Mouse (Mus musculus) kidney, adult 2 months (tissue): ENCODE data around the gene Ksr2. TPM values are rescaled to one million over a fixed set of nuclear protein-coding genes. Genes with fewer than 3 reads are reported as not detected.
"Not testable (repeated sequence)": the region's sequence is repeated elsewhere in the genome, so short reads cannot be mapped to it uniquely, and the experiment has no call there.

Experiments
- DNase-seq: peaks from one replicate; pipeline ENCODE4 v3.0.0; 2021
- H3K27ac ChIP-seq: fragments of 200-500 bp; 2 replicates; pipeline ENCODE4 v1.5.1; 2012; ENCODE audit warnings: low read depth, low read length, control low read depth, inconsistent platforms; ENCODE audit not compliant: insufficient read depth
- H3K27me3 ChIP-seq: fragments of 200-500 bp; replicated peaks from 2 replicates; pipeline ENCODE4 v1.6.1; 2012; ENCODE audit warnings: mild to moderate bottlenecking, moderate library complexity, low read length, inconsistent platforms; ENCODE audit not compliant: control insufficient read depth, insufficient read depth
- H3K36me3 ChIP-seq: fragments of 200-500 bp; 2 replicates; pipeline ENCODE4 v1.6.1; 2012; ENCODE audit warnings: mild to moderate bottlenecking, moderate library complexity, low read length, inconsistent platforms; ENCODE audit not compliant: control insufficient read depth, insufficient read depth
- H3K4me1 ChIP-seq: fragments of 200-500 bp; 2 replicates; pipeline ENCODE4 v1.6.1; 2011; ENCODE audit warnings: low read length; ENCODE audit not compliant: control insufficient read depth, insufficient read depth
- H3K4me3 ChIP-seq: fragments of 200-500 bp; 2 replicates; pipeline ENCODE4 v1.5.1; 2011; ENCODE audit warnings: mild to moderate bottlenecking, low read depth, low read length, control low read depth; ENCODE audit not compliant: insufficient read depth
- CTCF ChIP-seq: fragments of 200-500 bp; conservative IDR thresholded peaks from 2 replicates; pipeline ENCODE4 v1.5.1; 2011; ENCODE audit warnings: low read depth, mild to moderate bottlenecking, control low read depth, low read length, moderate library complexity, mixed read lengths; ENCODE audit not compliant: insufficient read depth, insufficient read length
- POLR2A ChIP-seq: fragments of 200-500 bp; IDR thresholded peaks from one replicate; pipeline ENCODE4 v1.6.1; 2011; ENCODE audit warnings: low read depth, low read length, control low read depth
- WGBS: fragments of 180-500 bp; shearing (Covaris S2); methylation state at CpG from one replicate; pipeline ENCODE4 v1.1.7; 2018; 5-methylcytosine and 5-hydroxymethylcytosine counted together
- polyA plus RNA-seq: library from polyadenylated mRNA; depleted of rRNA; stranded (reverse); fragments of >200 nt; gene quantifications from 2 replicates; pipeline ENCODE4 v1.2.3, GENCODE M21; 2012

Gene Ksr2
- polyA plus RNA-seq, 1 experiment: 1.9 TPM

- no peak for DNase-seq
- H3K27me3 ChIP-seq: no peaks in the 10 kb centered on the region
- no peak overlapping the region for H3K27ac ChIP-seq
- WGBS: 86% methylated on average over 5 of the region's 5 CpGs
- no peak for TF ChIP-seq CTCF
- TF ChIP-seq POLR2A: no peak
- no peaks in the 10 kb centered on the region for H3K4me1 ChIP-seq
- H3K36me3 ChIP-seq: no peaks in the 10 kb centered on the region
- no peak overlapping the region for H3K4me3 ChIP-seq
These were observed 18.0 kb upstream of the Ksr2 start for GRCm38 (mm10) chr5:117395834-117396233.

- H3K4me1 ChIP-seq: no peaks in the 10 kb centered on the region
- H3K4me3 ChIP-seq: no peak overlapping the region
- H3K36me3 ChIP-seq: no peaks in the 10 kb centered on the region
- no peak overlapping the region for H3K27ac ChIP-seq
- peak; percentile 46 for DNase-seq
- no peak for TF ChIP-seq CTCF
- no peak for TF ChIP-seq POLR2A
- WGBS: 67% methylated on average over 6 of the region's 6 CpGs
- H3K27me3 ChIP-seq: no peaks in the 10 kb centered on the region
These were observed 17.2 kb upstream of the Ksr2 start for GRCm38 (mm10) chr5:117396596-117397014.

GRCm38 (mm10) chr5:117397371-117397770 lies 16.4 kb upstream of the Ksr2 start:
- H3K36me3 ChIP-seq: no peaks in the 10 kb centered on the region
- 84% methylated on average over 6 of the region's 6 CpGs for WGBS

GRCm38 (mm10) chr5:117398007-117398550 lies 15.7 kb upstream of the Ksr2 start:
- no peak for TF ChIP-seq POLR2A
- no peak for TF ChIP-seq CTCF
- no peak for DNase-seq
- H3K4me3 ChIP-seq: no peak overlapping the region
- H3K36me3 ChIP-seq: no peaks in the 10 kb centered on the region
- H3K27ac ChIP-seq: no peak overlapping the region
- H3K27me3 ChIP-seq: no peaks in the 10 kb centered on the region
- H3K4me1 ChIP-seq: no peaks in the 10 kb centered on the region
- WGBS: 41% methylated on average over 4 of the region's 5 CpGs

More at GRCm38 (mm10) chr5:117397371-117397770, 16.4 kb upstream of the Ksr2 start:
- Histone ChIP-seq H3K4me1 (no peaks in the 10 kb centered on the region), H3K4me3 (no peak overlapping the region), H3K27ac (no peak overlapping the region), H3K27me3 (no peaks in the 10 kb centered on the region)
- TF ChIP-seq POLR2A (no peak), CTCF (no peak)
- no peak for DNase-seq

- DNase-seq: no peak
- TF ChIP-seq POLR2A (no peak), CTCF (no peak)
- Histone ChIP-seq H3K27ac (no peak overlapping the region), H3K27me3 (no peaks in the 10 kb centered on the region), H3K4me1 (no peaks in the 10 kb centered on the region), H3K36me3 (no peaks in the 10 kb centered on the region), H3K4me3 (no peak overlapping the region)
- WGBS: 81% methylated on average over 9 of the region's 9 CpGs
These were observed 14.5 kb upstream of the Ksr2 start for GRCm38 (mm10) chr5:117399281-117399680.

GRCm38 (mm10) chr5:117403609-117404008 lies 10.2 kb upstream of the Ksr2 start:
- Histone ChIP-seq H3K4me1 (no peaks in the 10 kb centered on the region), H3K27me3 (no peaks in the 10 kb centered on the region), H3K36me3 (no peaks in the 10 kb centered on the region), H3K27ac (no peak overlapping the region), H3K4me3 (no peak overlapping the region)
- no peak for DNase-seq
- TF ChIP-seq POLR2A: no peak
- no peak for TF ChIP-seq CTCF
- WGBS: 88% methylated on average over 8 of the region's 8 CpGs

GRCm38 (mm10) chr5:117404671-117405070 lies 9.1 kb upstream of the Ksr2 start:
- not testable (repeated sequence) for H3K4me3 ChIP-seq, H3K27me3 ChIP-seq, DNase-seq, H3K27ac ChIP-seq, H3K4me1 ChIP-seq, H3K36me3 ChIP-seq
- 79% methylated on average over 2 of the region's 2 CpGs for WGBS
